Mouse (Mus musculus): Measurements from ENCODE around the gene 2210011C24Rik.

GRCm38 (mm10) chr8:84038015-84038414 is 26.0 kb upstream of the 2210011C24Rik start:
- TF ChIP-seq POLR2AphosphoS2 (IDR thresholded peaks at IDR 0.05; ENCODE audit: insufficient read length, low read depth): no peak
- no peak for TF ChIP-seq POLR2A (IDR thresholded peaks at IDR 0.05; ENCODE audit: insufficient read length, low read depth)
- TF ChIP-seq USF1 (IDR thresholded peaks at IDR 0.05; ENCODE audit: low read depth): no peak
- TF ChIP-seq E2F4 (IDR thresholded peaks at IDR 0.05; ENCODE audit: insufficient read depth): no peak
- no peak for TF ChIP-seq CEBPB (IDR thresholded peaks at IDR 0.05; ENCODE audit: insufficient read depth, poor library complexity, severe bottlenecking)
- no peak for TF ChIP-seq TCF3 (IDR thresholded peaks at IDR 0.05; ENCODE audit: insufficient read length, low read depth)
- no peak for TF ChIP-seq MYOD1 (IDR thresholded peaks at IDR 0.05; ENCODE audit: control insufficient read depth in 1 of 3, insufficient read length in 2 of 3, low read depth in 2 of 3)
